Mouse (Mus musculus) heart, adult 2 months (tissue): ENCODE data around the gene Prrx2.

Experiments used
- CTCF ChIP-seq: fragments of 200-600 bp; IDR thresholded peaks from 2 replicates; pipeline ENCODE4 v1.8.1; 2022; ENCODE audit warnings: antibody characterized with exemption, mild to moderate bottlenecking, moderate library complexity
- POLR2A ChIP-seq: fragments of 200-500 bp; IDR thresholded peaks from 2 replicates; pipeline ENCODE4 v1.6.1; 2011; ENCODE audit warnings: mild to moderate bottlenecking, low read depth, low read length, control low read depth; ENCODE audit not compliant: insufficient read depth

DNA sequence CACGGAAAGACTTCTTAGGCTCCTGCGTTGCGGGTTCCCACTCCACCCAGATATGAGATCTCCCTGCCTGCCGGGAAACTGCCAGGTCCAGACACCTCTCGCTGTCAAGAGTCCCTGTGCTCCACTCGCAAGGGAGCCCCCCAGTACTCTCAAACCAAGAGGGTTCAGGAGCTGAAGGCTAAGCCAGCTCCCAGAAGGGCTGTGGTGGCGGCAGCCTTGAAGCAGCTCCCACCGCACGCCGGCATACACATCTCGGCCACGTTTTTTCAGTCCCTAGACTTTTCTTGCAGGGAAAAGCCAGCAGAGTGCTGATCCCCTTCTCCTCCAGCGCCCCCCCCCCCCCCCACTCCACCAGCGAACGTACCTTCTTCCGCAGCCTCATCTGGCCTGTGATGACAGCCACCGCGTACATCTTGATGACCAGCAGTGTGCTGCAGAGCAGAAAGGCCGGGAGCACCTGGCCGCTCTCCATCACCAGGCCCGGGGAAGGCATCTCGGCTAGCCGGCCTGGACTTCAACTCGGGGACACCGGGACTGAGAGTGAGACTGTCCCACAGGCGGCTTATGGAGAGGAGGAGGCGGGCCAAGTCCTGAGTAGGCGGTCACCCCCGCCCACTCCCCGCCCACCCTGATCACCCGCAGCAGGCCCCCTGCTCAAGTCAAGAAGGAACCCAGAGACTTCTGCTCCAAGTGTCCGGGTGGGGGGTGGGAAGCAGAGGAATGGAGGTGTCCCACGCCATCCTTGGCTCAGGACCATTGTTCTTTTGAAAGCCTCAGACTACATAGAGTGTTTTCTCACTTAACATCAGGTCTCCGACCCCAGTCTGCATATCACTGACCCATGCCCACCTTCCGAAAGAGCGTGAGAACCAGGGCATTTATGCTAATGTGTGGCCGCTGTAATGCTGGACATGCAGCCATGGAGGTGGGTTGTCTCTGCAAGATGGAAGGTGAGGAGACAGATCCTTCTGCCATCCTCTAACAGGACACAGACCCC lies 68.3 kb downstream of the Prrx2 start:
- no peak for TF ChIP-seq POLR2A
- TF ChIP-seq CTCF = no peak
